ENCODE assay signal across 28 mouse cellular contexts in genomic region chr5:97087746-97088145, GRCm38 (mm10). TPM values are rescaled to one million over a fixed set of nuclear protein-coding genes. Genes with fewer than 3 reads are reported as not detected.
DNase-seq lines count a peak whose midpoint lies in the region; ATAC-seq and TF ChIP-seq lines count a peak whose summit lies in the region.
"Had no signal": no experiment of that assay in that cellular context is flagged by ENCODE, and none has a peak within 500 bp of the region (broad histone marks: within the 10 kb centered on the region; RNA-seq: fewer than 3 reads in every experiment).

No protein-coding gene starts in this region.

- no peak for TF ChIP-seq CTCF in lung, adult 2 months (IDR thresholded peaks at IDR 0.05; ENCODE audit: insufficient read depth, low read length)
- no peak for TF ChIP-seq CTCF in stomach, postnatal 0 days (IDR thresholded peaks at IDR 0.05; ENCODE audit: low read depth)

- no peaks in the 10 kb centered on the region for H3K9me3 ChIP-seq in heart, embryonic 15.5 days (replicated peaks)
- H3K9me3 ChIP-seq in stomach, postnatal 0 days (ENCODE audit: control insufficient read depth, low read length) = no peaks in the 10 kb centered on the region
- H3K9me3 ChIP-seq: embryonic facial prominence, embryonic 12.5 days; forebrain, embryonic 10.5 days; G1E; hindbrain, embryonic 12.5 days; intestine, embryonic 15.5 days; limb, embryonic 12.5 days; liver, embryonic 15.5 days; midbrain, embryonic 13.5 days had no signal

- intact Hi-C loops in heart, postnatal 36 days (cut with DNase I) = no loop called here

- H3K4me1 ChIP-seq in heart, embryonic 15.5 days (replicated peaks) = peaks cover 7% of the 10 kb centered on the region; the same call in 1 of the 2 replicates
- peaks cover 3% of the 10 kb centered on the region; the same call in 1 of the 2 replicates for H3K4me1 ChIP-seq in lung, adult 2 months (ENCODE audit: control insufficient read depth, insufficient read depth, low read length)
- no peaks in the 10 kb centered on the region for H3K4me1 ChIP-seq in stomach, postnatal 0 days (replicated peaks; ENCODE audit: control insufficient read depth, insufficient read depth)
- H3K4me1 ChIP-seq: embryonic facial prominence, embryonic 12.5 days; hindbrain, embryonic 12.5 days; intestine, embryonic 15.5 days; limb, embryonic 12.5 days; liver, embryonic 15.5 days; midbrain, embryonic 13.5 days had no signal

- H3K36me3 ChIP-seq in heart, embryonic 15.5 days = 0 out of 2 replicates have a peak, but pooled peaks cover 9% of the 10 kb centered on the region
- peaks cover 6% of the 10 kb centered on the region; the same call in 1 of the 2 replicates for H3K36me3 ChIP-seq in stomach, postnatal 0 days (ENCODE audit: control insufficient read depth, insufficient read depth, low read length)

- TF ChIP-seq EP300 in stomach, postnatal 0 days (optimal IDR thresholded peaks at IDR 0.05) = no peak

- no peak for TF ChIP-seq POLR2A in lung, adult 2 months (IDR thresholded peaks at IDR 0.05; ENCODE audit: borderline replicate concordance, extremely low read depth, low read depth, low read length)

- H3K4me2 ChIP-seq in heart, embryonic 15.5 days = peak overlapping the region; percentile 47
- H3K4me2 ChIP-seq in stomach, postnatal 0 days (replicated peaks; ENCODE audit: low read depth) = no peak overlapping the region
- H3K4me2 ChIP-seq: embryonic facial prominence, embryonic 12.5 days; hindbrain, embryonic 12.5 days; intestine, embryonic 15.5 days; limb, embryonic 12.5 days; liver, embryonic 15.5 days; midbrain, embryonic 13.5 days had no signal

- DNase-seq in heart, adult 11 months = peak; percentile 62
- no peak for DNase-seq in heart, postnatal 36 days
- DNase-seq in heart, adult 9 months (ENCODE audit: low spot score in 2 of 2) = no peak
- DNase-seq in lung, postnatal 36 days = peak; percentile 13
- no peak for DNase-seq in lung, adult 2 months
- DNase-seq in stomach, postnatal 0 days (ENCODE audit: low spot score) = peak; percentile 8
- no peak for DNase-seq in thymus, postnatal 14 days
- DNase-seq: adrenal gland, adult 8-10 months; cerebellum, adult 8-10 months; cerebellum, postnatal 36 days; forebrain, postnatal 0 days; gastrocnemius, postnatal 10 days; kidney, adult 8-10 months; layer of hippocampus, postnatal 36 days had no signal

- H3K4me3 ChIP-seq in heart, embryonic 15.5 days = 0 out of 2 replicates have a peak overlapping the region, but pooled peaks have one; percentile 15
- no peak overlapping the region for H3K4me3 ChIP-seq in lung, adult 2 months (replicated peaks; ENCODE audit: extremely low read depth, low read depth, low read length)
- H3K4me3 ChIP-seq in stomach, postnatal 0 days (ENCODE audit: low read depth, low read length) = no peak overlapping the region
- H3K4me3 ChIP-seq: embryonic facial prominence, embryonic 12.5 days; forebrain, embryonic 10.5 days; hindbrain, embryonic 12.5 days; intestine, embryonic 15.5 days; limb, embryonic 12.5 days; liver, embryonic 15.5 days; midbrain, embryonic 13.5 days had no signal

- 88% methylated on average over 16 of the region's 16 CpGs for WGBS in heart, embryonic 15.5 days
- WGBS in lung, adult 2 months = 76% methylated on average over 16 of the region's 16 CpGs
- WGBS in stomach, postnatal 0 days = 92% methylated on average over 16 of the region's 16 CpGs

- no peak overlapping the region for H3K9ac ChIP-seq in heart, embryonic 15.5 days
- no peak overlapping the region for H3K9ac ChIP-seq in stomach, postnatal 0 days (ENCODE audit: low read length)
- H3K9ac ChIP-seq: embryonic facial prominence, embryonic 12.5 days; forebrain, postnatal 0 days; hindbrain, embryonic 12.5 days; intestine, embryonic 15.5 days; limb, embryonic 12.5 days; liver, embryonic 15.5 days; midbrain, embryonic 13.5 days had no signal

- ATAC-seq in heart, embryonic 15.5 days (replicated peaks; ENCODE audit: insufficient number of reproducible peaks, insufficient read depth, low FRiP score, low read depth) = no peak
- ATAC-seq in stomach, postnatal 0 days (ENCODE audit: low FRiP score, low TSS enrichment) = no peak
- ATAC-seq: CD4-positive, CD25-positive, alpha-beta regulatory T cell, adult 4 months; forebrain, postnatal 0 days; hindbrain, postnatal 0 days; intestine, embryonic 15.5 days; lung, postnatal 0 days; midbrain, embryonic 13.5 days had no signal

- H3K27me3 ChIP-seq in heart, embryonic 15.5 days = no peaks in the 10 kb centered on the region
- H3K27me3 ChIP-seq in stomach, postnatal 0 days (ENCODE audit: control insufficient read depth, insufficient read depth, low read length) = no peaks in the 10 kb centered on the region
- H3K27me3 ChIP-seq: embryonic facial prominence, embryonic 12.5 days; hindbrain, embryonic 12.5 days; intestine, embryonic 15.5 days; limb, embryonic 12.5 days; liver, embryonic 15.5 days; midbrain, embryonic 13.5 days had no signal

- H3K27ac ChIP-seq in heart, embryonic 15.5 days = peak overlapping the region; percentile 37
- no peak overlapping the region for H3K27ac ChIP-seq in stomach, postnatal 0 days (replicated peaks)
- H3K27ac ChIP-seq: embryonic facial prominence, embryonic 12.5 days; forebrain, embryonic 10.5 days; hindbrain, embryonic 12.5 days; hindbrain, postnatal 0 days; intestine, embryonic 15.5 days; kidney, postnatal 0 days; limb, embryonic 12.5 days; liver, embryonic 15.5 days; macrophage; midbrain, embryonic 13.5 days had no signal

RNA-seq across cellular contexts. Expression of gene Paqr3, which starts 23.6 kb away (rescaled TPM):
- 1 to 10 TPM; 1.7 to 3.7 TPM for total RNA-seq in heart, postnatal 36 days (2021)
- 1.1 and 2.1 TPM in 2 replicates for polyA plus RNA-seq in heart, embryonic 15.5 days (2015; fragmentation: Nextera tagmentation; extraction: Ambion mirVana)
- polyA plus RNA-seq in lung, adult 2 months (2012; rRNA removed) = 4.9 and 9.0 TPM in 2 replicates
- polyA plus RNA-seq in stomach, postnatal 0 days (2015; fragmentation: Nextera tagmentation; extraction: Ambion mirVana) = 1.2 and 1.4 TPM in 2 replicates

Comparison
In these comparisons a context has a peak if more than half of its experiments do, and no peak if none do; other contexts are left out.
1. DNase-seq: peak in heart, adult 11 months (single experiment), lung, postnatal 36 days (single experiment) and stomach, postnatal 0 days (single experiment); none in heart, postnatal 36 days (0 of 2), heart, adult 9 months (0 of 2), lung, adult 2 months (single experiment) and thymus, postnatal 14 days (single experiment).